Mouse (Mus musculus): ENCODE results near the gene Fam81a. TPM values are rescaled to one million over a fixed set of nuclear protein-coding genes. Genes with fewer than 3 reads are reported as not detected.

Fam81a gene
- total RNA-seq (2023), result not detected

DNA sequence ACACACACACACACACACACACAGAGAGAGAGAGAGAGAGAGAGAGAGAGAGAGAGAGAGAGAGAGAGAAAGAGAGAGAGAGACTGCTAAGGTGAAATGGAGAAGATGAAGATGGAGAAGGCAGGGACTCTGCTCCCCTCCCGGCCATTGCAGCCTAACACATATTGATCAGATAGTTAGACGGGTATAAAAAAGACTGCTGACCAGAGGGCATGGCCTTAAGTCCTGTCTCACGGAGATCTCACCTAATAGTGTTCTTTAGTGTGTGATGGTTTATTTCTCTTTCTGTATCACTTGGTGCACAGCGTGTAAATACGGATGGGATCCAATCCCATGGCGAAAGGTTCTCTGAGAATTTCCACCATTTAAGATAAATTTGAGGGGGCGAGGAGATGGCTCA lies at the start of gene Fam81a:
Gene Fam81a, minus strand, starts transcription at position 101 of the 400 bp plus-strand sequence.

Other genes starting within 250 kb of the Fam81a start
- 100 to 1,000 TPM; 118 to 149 TPM for gene Bnip2, start 153.1 kb downstream of the Fam81a start, total RNA-seq (2023)
- 10 to 100 TPM; 71.3 to 77.2 TPM for gene Gtf2a2, start 130.0 kb downstream of the Fam81a start, total RNA-seq (2023)
- not detected for gene Gcnt3, start 104.5 kb downstream of the Fam81a start, total RNA-seq (2023)
- 1 to 10 TPM; 4.8 to 6.2 TPM for gene Myo1e, start 64.8 kb upstream of the Fam81a start, total RNA-seq (2023)